Mouse (Mus musculus) brain, embryonic 14.5 days (tissue): ENCODE results near the gene Vps13d.

Experiments used
- CTCF ChIP-seq: fragments of 200-500 bp; IDR thresholded peaks from 2 replicates; pipeline ENCODE4 v1.5.1; 2012; ENCODE audit warnings: inconsistent platforms, mild to moderate bottlenecking, moderate library complexity, borderline replicate concordance; ENCODE audit not compliant: insufficient read depth, insufficient read length; ENCODE audit errors: extremely low read depth
- POLR2A ChIP-seq: fragments of 200-500 bp; IDR thresholded peaks from 2 replicates; pipeline ENCODE4 v1.6.1; 2012; ENCODE audit warnings: mild to moderate bottlenecking, inconsistent platforms, borderline replicate concordance; ENCODE audit not compliant: poor library complexity, insufficient read depth, insufficient read length, severe bottlenecking; ENCODE audit errors: extremely low read depth

DNA sequence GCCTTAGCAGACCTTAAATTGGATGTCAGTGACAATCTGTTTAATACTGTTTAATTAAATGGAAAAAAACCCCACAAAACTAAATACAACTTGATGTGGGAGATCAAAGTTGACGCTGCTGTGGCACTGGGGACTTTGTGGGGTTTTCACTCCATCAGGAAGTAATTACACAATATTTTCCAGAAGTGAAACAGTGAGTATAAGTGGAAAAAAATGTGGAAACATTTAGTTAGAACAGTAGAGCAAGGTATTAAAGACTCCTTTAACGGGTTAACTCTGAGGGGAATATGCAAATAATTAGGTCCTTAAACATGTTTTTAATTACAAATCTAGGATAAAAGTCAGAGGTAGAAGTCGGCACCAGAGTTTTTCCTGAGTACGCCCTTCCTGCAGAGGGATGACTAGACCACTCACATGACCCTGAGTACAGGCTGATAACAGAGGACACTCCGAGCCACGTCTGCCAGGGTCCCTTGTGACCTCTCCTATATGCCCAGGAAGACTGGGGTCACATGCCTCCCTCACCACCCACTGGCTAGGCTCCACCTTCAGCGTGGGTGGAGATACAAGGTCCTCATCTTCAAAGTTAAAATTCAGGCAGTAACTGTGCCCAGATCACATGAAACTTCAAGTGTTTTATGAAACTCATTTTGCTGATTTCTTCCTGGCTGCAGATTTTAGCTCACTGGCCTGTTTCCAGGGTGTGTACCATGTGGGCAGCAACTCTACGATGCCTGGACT lies 213.8 kb downstream of the Vps13d start:
- no peak for TF ChIP-seq CTCF
- TF ChIP-seq POLR2A = no peak
